Mouse (Mus musculus) lung, embryonic 14.5 days (tissue): ENCODE results near the gene Stk11ip. TPM values are rescaled to one million over a fixed set of nuclear protein-coding genes. Genes with fewer than 3 reads are reported as not detected.
A peak's percentile ranks its signal among the peaks of the same experiment; 100 is the strongest.

Experiments
- ATAC-seq: fragments of 200-750 bp; cut with Nextera tagmentation; 2 replicates; pipeline ENCODE4 v1.8.0; 2017; ENCODE audit warnings: mild to moderate bottlenecking, moderate TSS enrichment, moderate library complexity; ENCODE audit not compliant: insufficient read depth
- DNase-seq: peaks from one replicate; pipeline ENCODE4 v3.0.0-alpha.2; 2015
- H3K27ac ChIP-seq: fragments of 300-500 bp; sonication (generic); 2 replicates; pipeline ENCODE4 v1.5.1; 2014; ENCODE audit warnings: low read depth, mild to moderate bottlenecking, moderate library complexity
- H3K27me3 ChIP-seq: fragments of 300-500 bp; sonication (generic); 2 replicates; pipeline ENCODE4 v1.6.1; 2014; ENCODE audit warnings: low read length, control low read depth; ENCODE audit not compliant: insufficient read depth
- H3K36me3 ChIP-seq: fragments of 300-500 bp; sonication (generic); 2 replicates; pipeline ENCODE4 v1.6.1; 2014; ENCODE audit warnings: control low read depth; ENCODE audit not compliant: insufficient read depth
- H3K4me1 ChIP-seq: fragments of 300-500 bp; sonication (generic); 2 replicates; pipeline ENCODE4 v1.6.1; 2014; ENCODE audit warnings: antibody characterized with exemption, control low read depth; ENCODE audit not compliant: insufficient read depth
- H3K4me2 ChIP-seq: fragments of 300-500 bp; sonication (generic); 2 replicates; pipeline ENCODE4 v1.6.1; 2014; ENCODE audit warnings: mild to moderate bottlenecking
- H3K4me3 ChIP-seq: fragments of 300-500 bp; sonication (generic); 2 replicates; pipeline ENCODE4 v1.5.1; 2014; ENCODE audit warnings: low read depth, low read length
- H3K9ac ChIP-seq: fragments of 300-500 bp; sonication (generic); 2 replicates; pipeline ENCODE4 v1.6.1; 2014
- H3K9me3 ChIP-seq: fragments of 300-500 bp; sonication (generic); 2 replicates; pipeline ENCODE4 v1.6.1; 2016; ENCODE audit warnings: low read depth, low read length, control low read depth
- CTCF ChIP-seq: IDR thresholded peaks from 2 replicates; pipeline ENCODE4 v1.5.1; 2016; ENCODE audit warnings: antibody characterized with exemption, low read depth
- WGBS: fragments of 180-500 bp; shearing (Covaris S2); extraction: QIAGEN DNeasy Blood & Tissue Kit; methylation state at CpG from one replicate; pipeline ENCODE4 v1.1.7; 2014; 5-methylcytosine and 5-hydroxymethylcytosine counted together
- polyA plus RNA-seq: library from polyadenylated mRNA; unstranded; fragments of >200 nt; fragmentation: Nextera tagmentation; extraction: Ambion mirVana; gene quantifications from 2 replicates; pipeline ENCODE4 v1.2.1, GENCODE M21; 2014

Gene Stk11ip
- polyA plus RNA-seq, 1 experiment from 2014 or later: 19.0 TPM

- Histone ChIP-seq H3K36me3 (peaks cover 51% of the 10 kb centered on the region), H3K9me3 (no peaks in the 10 kb centered on the region), H3K4me1 (peaks cover 16% of the 10 kb centered on the region), H3K4me3 (peak overlapping the region; percentile 91), H3K27me3 (no peaks in the 10 kb centered on the region), H3K9ac (peak overlapping the region; percentile 97), H3K27ac (peak overlapping the region; percentile 4; the same call in 1 of the 2 replicates), H3K4me2 (peak overlapping the region; percentile 95)
- 38% methylated on average over 9 of the region's 9 CpGs for WGBS
- DNase-seq (no peak), ATAC-seq (no peak)
- TF ChIP-seq CTCF: no peak
Observed at GRCm38 (mm10) chr1:75504256-75505045, 16.9 kb upstream of the Stk11ip start.

GRCm38 (mm10) chr1:75505159-75505955 lies 16.0 kb upstream of the Stk11ip start:
- WGBS: under 1% methylated on average over 76 of the region's 84 CpGs
- Histone ChIP-seq H3K4me3 (peak overlapping the region; percentile 91), H3K36me3 (peaks cover 42% of the 10 kb centered on the region), H3K27ac (peak overlapping the region; percentile 97), H3K9me3 (no peaks in the 10 kb centered on the region), H3K4me2 (peak overlapping the region; percentile 95), H3K4me1 (peaks cover 16% of the 10 kb centered on the region), H3K9ac (peak overlapping the region; percentile 97), H3K27me3 (no peaks in the 10 kb centered on the region)
- TF ChIP-seq CTCF: 0 out of 2 replicates have a peak, but pooled peaks have one; percentile 5
- ATAC-seq (peak; percentile 51), DNase-seq (peak; percentile 81)

GRCm38 (mm10) chr1:75505956-75506831 lies 15.1 kb upstream of the Stk11ip start, which contains the start of gene Obsl1:
Obsl1 (minus strand) TSS chr1:75506452.
- Histone ChIP-seq H3K4me3 (peak within 1 kb of the TSS; percentile 91), H3K4me1 (peaks cover 17% of the 10 kb centered on the region), H3K36me3 (peaks cover 34% of the 10 kb centered on the region), H3K27ac (peak within 1 kb of the TSS; percentile 97), H3K9me3 (no peaks in the 10 kb centered on the region), H3K4me2 (peak within 1 kb of the TSS; percentile 95), H3K27me3 (no peaks in the 10 kb centered on the region), H3K9ac (peak within 1 kb of the TSS; percentile 97)
- peak; percentile 96 for ATAC-seq
- no peak for TF ChIP-seq CTCF
- under 1% methylated on average over 55 of the region's 65 CpGs for WGBS
- DNase-seq: peak; percentile 94

- Histone ChIP-seq H3K27ac (peak within 1 kb of the TSS; percentile 97), H3K4me1 (peaks cover 23% of the 10 kb centered on the region), H3K9me3 (no peaks in the 10 kb centered on the region), H3K4me2 (peak within 1 kb of the TSS; percentile 95), H3K36me3 (peaks cover 26% of the 10 kb centered on the region), H3K4me3 (peak within 1 kb of the TSS; percentile 91), H3K27me3 (no peaks in the 10 kb centered on the region), H3K9ac (peak within 1 kb of the TSS; percentile 97)
- WGBS: 38% methylated on average over 10 of the region's 10 CpGs
- no peak for TF ChIP-seq CTCF
- DNase-seq: no peak
- no peak for ATAC-seq
Observed at GRCm38 (mm10) chr1:75507006-75507405, 14.3 kb upstream of the Stk11ip start, which contains the start of gene Inha. Inha (plus strand) TSS chr1:75507077.

- Histone ChIP-seq H3K9ac (no peak overlapping the region), H3K4me2 (no peak overlapping the region), H3K4me3 (no peak overlapping the region), H3K36me3 (0 out of 2 replicates have a peak, but pooled peaks cover 1% of the 10 kb centered on the region), H3K27ac (no peak overlapping the region), H3K27me3 (no peaks in the 10 kb centered on the region), H3K9me3 (no peaks in the 10 kb centered on the region), H3K4me1 (peaks cover 14% of the 10 kb centered on the region)
- DNase-seq: no peak
- TF ChIP-seq CTCF: no peak
- 52% methylated on average over 20 of the region's 20 CpGs for WGBS
- no peak for ATAC-seq
Observed at GRCm38 (mm10) chr1:75509586-75509985, 11.7 kb upstream of the Stk11ip start.

GRCm38 (mm10) chr1:75510154-75510553 lies 11.2 kb upstream of the Stk11ip start:
- no peak overlapping the region for H3K9ac ChIP-seq
- H3K36me3 ChIP-seq: no peaks in the 10 kb centered on the region
- ATAC-seq: no peak
- H3K4me1 ChIP-seq: peaks cover 14% of the 10 kb centered on the region
- H3K27me3 ChIP-seq: no peaks in the 10 kb centered on the region
- no peaks in the 10 kb centered on the region for H3K9me3 ChIP-seq
- 59% methylated on average over 5 of the region's 5 CpGs for WGBS
- no peak overlapping the region for H3K4me3 ChIP-seq
- no peak overlapping the region for H3K27ac ChIP-seq
- H3K4me2 ChIP-seq: no peak overlapping the region
- DNase-seq: peak; percentile 19
- TF ChIP-seq CTCF: no peak
